Mouse (Mus musculus): ENCODE data around the gene Gpx1.

DNA sequence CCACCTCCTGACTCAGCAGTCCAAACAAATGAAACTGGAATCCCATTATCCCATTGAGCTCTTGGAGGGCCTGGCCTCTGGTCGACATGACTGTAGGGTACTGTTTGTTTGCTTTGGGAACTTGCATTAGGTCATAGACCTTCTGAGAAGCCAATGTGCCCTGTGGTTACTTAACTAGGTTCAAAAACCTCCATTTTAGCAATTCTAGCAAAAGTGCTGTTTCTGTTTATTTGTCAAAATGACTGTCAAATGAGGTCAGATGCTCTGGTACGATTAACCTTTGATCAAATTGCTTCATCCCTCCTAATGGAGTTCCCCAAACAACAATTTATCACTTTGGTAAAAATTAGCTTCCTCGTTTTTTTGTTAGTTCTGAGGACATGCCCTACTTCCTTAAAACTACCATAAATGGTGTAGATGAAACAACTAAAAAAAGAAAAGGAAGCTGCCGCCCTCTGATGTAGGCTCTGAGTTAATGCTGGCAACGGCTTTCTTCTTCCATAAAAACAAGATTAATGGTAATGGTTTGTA is 3.7 kb downstream of the Gpx1 start:
- no peak for TF ChIP-seq CTCF (IDR thresholded peaks at IDR 0.05; ENCODE audit: borderline replicate concordance, extremely low read depth, insufficient read depth, insufficient read length)
- TF ChIP-seq POLR2A (IDR thresholded peaks at IDR 0.05; ENCODE audit: borderline replicate concordance, extremely low read depth, insufficient read depth, insufficient read length, poor library complexity, severe bottlenecking), result no peak

Measured in brain, embryonic 14.5 days (tissue).